Mouse (Mus musculus) forebrain, postnatal 0 days (tissue): ENCODE measurements at regions not wholly inside any gene's neighbourhood (a gene's known extent, or its start where the extent isn't known, plus 50 kb on each side); places are given as distances from the start of the nearest gene placed in this dataset.
"Not testable (repeated sequence)": the region's sequence is repeated elsewhere in the genome, so short reads cannot be mapped to it uniquely, and the experiment has no call there.

Source experiments
- ATAC-seq: fragments of 200-750 bp; cut with Nextera tagmentation; 2 replicates; pipeline ENCODE4 v1.8.0; 2017; ENCODE audit warnings: mild to moderate bottlenecking, moderate library complexity
- DNase-seq: peaks from one replicate; pipeline ENCODE4 v3.0.0-alpha.2; 2015
- H3K27ac ChIP-seq: fragments of 300-500 bp; sonication (generic); 2 replicates; pipeline ENCODE4 v1.5.1; 2014; ENCODE audit warnings: low read depth, mild to moderate bottlenecking, antibody characterized with exemption, low read length, moderate library complexity, mixed read lengths
- H3K27me3 ChIP-seq: fragments of 300-500 bp; sonication (generic); 2 replicates; pipeline ENCODE4 v1.6.1; 2014; ENCODE audit warnings: mild to moderate bottlenecking, low read length, mixed read lengths; ENCODE audit not compliant: insufficient read depth
- H3K36me3 ChIP-seq: fragments of 300-500 bp; sonication (generic); 2 replicates; pipeline ENCODE4 v1.6.1; 2014; ENCODE audit warnings: mild to moderate bottlenecking, moderate library complexity; ENCODE audit not compliant: insufficient read depth
- H3K4me1 ChIP-seq: fragments of 300-500 bp; sonication (generic); 2 replicates; pipeline ENCODE4 v1.6.1; 2014; ENCODE audit warnings: antibody characterized with exemption; ENCODE audit not compliant: insufficient read depth
- H3K4me2 ChIP-seq: fragments of 300-500 bp; sonication (generic); 2 replicates; pipeline ENCODE4 v1.6.1; 2014; ENCODE audit warnings: low read depth, mild to moderate bottlenecking, moderate library complexity
- H3K4me3 ChIP-seq: fragments of 300-500 bp; sonication (generic); 2 replicates; pipeline ENCODE4 v1.5.1; 2014; ENCODE audit warnings: low read depth, low read length, mixed read lengths
- H3K9ac ChIP-seq: fragments of 300-500 bp; sonication (generic); 2 replicates; pipeline ENCODE4 v1.6.1; 2014; ENCODE audit warnings: mild to moderate bottlenecking
- H3K9me3 ChIP-seq: fragments of 300-500 bp; sonication (generic); 2 replicates; pipeline ENCODE4 v1.6.1; 2016; ENCODE audit warnings: low read length
- CTCF ChIP-seq: sonication (generic); IDR thresholded peaks from 2 replicates; pipeline ENCODE4 v1.5.1; 2016; ENCODE audit warnings: antibody characterized with exemption, control low read depth, low read depth
- WGBS: fragments of 180-500 bp; shearing (Covaris S2); extraction: QIAGEN DNeasy Blood & Tissue Kit; methylation state at CpG from one replicate; pipeline ENCODE4 v1.1.7; 2014; 5-methylcytosine and 5-hydroxymethylcytosine counted together

DNA sequence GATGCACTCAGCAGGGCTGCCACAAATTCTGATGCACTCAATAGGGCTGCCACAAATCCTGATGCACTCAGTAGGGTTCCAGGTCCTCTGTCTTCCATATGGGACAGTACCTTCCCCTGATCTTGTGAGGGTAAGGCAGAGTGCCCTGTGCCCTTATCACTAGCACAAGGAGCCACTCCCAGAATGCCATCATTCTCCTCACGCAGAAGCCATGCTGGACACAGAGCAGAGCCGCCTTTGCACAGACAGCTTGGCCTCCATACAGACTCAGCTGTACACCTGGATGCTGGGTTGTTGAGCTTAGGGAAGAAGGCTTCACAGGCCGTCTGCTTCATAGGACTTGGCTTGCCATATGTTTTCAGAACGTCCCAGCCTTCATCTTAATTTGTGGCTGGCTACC lies 151.3 kb upstream of the A430005L14Rik start:
- DNase-seq (no peak), ATAC-seq (no peak)
- Histone ChIP-seq H3K36me3 (no peaks in the 10 kb centered on the region), H3K4me1 (peaks cover 14% of the 10 kb centered on the region), H3K9ac (no peak overlapping the region), H3K27me3 (no peaks in the 10 kb centered on the region), H3K4me2 (peak overlapping the region; percentile 23; the same call in 1 of the 2 replicates), H3K9me3 (no peaks in the 10 kb centered on the region), H3K27ac (peak overlapping the region; percentile 60), H3K4me3 (no peak overlapping the region)
- TF ChIP-seq CTCF, result no peak
- 32% methylated on average over 4 of the region's 4 CpGs for WGBS

DNA sequence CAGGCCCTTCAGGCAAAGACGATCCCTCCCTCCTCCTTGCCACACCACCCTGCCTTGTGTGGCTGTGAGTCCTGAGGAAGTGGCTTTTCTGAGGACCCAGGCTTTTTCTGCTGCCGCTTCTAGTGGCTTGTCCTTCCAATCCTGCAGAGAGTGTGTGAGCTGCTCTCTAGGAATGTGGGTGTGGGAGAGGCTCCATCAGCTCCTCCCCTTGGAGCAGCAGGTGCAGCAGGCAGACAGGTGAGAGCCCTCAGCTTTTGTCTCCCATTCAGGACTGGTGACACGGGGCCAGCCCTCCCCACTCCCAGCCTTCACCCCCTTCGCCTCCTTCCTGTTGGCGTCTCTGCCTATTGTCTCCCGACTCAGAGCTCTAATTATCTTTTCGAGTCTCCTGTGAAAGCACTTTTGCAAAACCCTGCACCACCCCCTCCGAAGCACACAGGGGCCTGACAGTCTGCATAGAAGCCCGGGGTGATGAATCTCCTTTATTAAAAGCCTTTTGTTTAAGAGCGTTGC lies 150.8 kb upstream of the A430005L14Rik start:
- Histone ChIP-seq H3K27me3 (no peaks in the 10 kb centered on the region), H3K9ac (peak overlapping the region; percentile 32; the same call in 1 of the 2 replicates), H3K36me3 (no peaks in the 10 kb centered on the region), H3K9me3 (no peaks in the 10 kb centered on the region), H3K4me3 (no peak overlapping the region; the same call in 1 of the 2 replicates), H3K27ac (peak overlapping the region; percentile 60), H3K4me1 (peaks cover 14% of the 10 kb centered on the region), H3K4me2 (peak overlapping the region; percentile 23; the same call in 1 of the 2 replicates)
- DNase-seq (peak; percentile 61), ATAC-seq (peak; percentile 89)
- 5% methylated on average over 10 of the region's 10 CpGs for WGBS
- no peak for TF ChIP-seq CTCF

DNA sequence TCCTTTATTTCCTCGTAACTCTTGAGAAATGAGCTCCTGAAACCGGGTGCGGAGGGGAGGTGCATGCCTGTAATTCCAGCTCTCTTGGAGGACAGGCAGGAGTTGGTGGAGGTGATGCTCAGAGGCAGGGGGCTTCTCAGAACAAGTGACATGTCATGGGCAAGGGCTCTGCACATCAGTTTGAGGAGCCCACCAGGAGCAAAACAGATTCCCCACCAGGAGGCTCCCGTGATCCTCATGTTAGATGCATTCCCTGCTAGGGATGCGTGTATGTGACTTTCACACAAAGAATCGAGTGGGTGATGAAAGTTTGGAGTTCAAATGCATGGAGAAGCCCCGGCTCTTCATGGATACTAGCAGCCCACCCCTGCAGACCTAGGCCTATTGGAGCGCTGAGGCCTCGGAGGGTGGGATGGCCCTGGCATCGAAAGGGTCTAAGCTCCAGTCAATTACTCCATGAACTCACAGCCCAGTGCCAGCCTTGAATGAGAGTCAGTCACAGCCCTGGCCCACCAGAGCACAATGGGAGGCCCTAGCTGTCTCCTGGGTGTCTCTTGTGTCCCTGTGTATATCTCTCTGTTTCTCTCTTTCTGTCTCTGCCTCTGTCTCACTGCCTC lies 150.1 kb upstream of the A430005L14Rik start:
- H3K4me2 ChIP-seq, result peak overlapping the region; percentile 23; the same call in 1 of the 2 replicates
- H3K4me1 ChIP-seq, result peaks cover 14% of the 10 kb centered on the region
- no peaks in the 10 kb centered on the region for H3K27me3 ChIP-seq
- TF ChIP-seq CTCF, result peak; percentile 66
- 11% methylated on average over 10 of the region's 10 CpGs for WGBS
- no peak overlapping the region for H3K4me3 ChIP-seq
- H3K36me3 ChIP-seq, result no peaks in the 10 kb centered on the region
- H3K9me3 ChIP-seq, result no peaks in the 10 kb centered on the region
- peak overlapping the region; percentile 32; the same call in 1 of the 2 replicates for H3K9ac ChIP-seq
- peak; percentile 75 for ATAC-seq
- H3K27ac ChIP-seq, result peak overlapping the region; percentile 62
- peak; percentile 71 for DNase-seq

DNA sequence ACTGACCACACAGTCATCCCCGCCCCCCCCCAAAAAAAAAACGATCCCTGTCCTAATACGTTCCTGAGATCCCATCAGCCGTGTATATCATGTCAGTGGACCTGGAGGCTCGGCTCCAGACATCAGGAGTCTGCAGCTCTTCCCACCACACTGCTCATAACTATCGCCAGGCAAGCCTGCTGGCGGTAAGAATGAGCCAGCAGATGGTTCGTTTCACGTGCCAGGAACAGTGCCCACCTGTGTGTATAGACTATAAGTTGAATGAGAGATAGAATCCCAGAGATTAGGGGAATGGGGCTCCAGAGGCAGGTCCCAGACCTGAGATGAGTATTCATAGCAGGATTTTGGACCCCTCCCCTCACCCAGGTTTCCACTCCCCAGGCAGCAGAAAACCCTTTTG lies 144.2 kb upstream of the A430005L14Rik start:
- no peaks in the 10 kb centered on the region for H3K36me3 ChIP-seq
- no peak overlapping the region for H3K27ac ChIP-seq
- no peaks in the 10 kb centered on the region for H3K27me3 ChIP-seq
- H3K4me1 ChIP-seq, result no peaks in the 10 kb centered on the region
- no peaks in the 10 kb centered on the region for H3K9me3 ChIP-seq
- no peak overlapping the region for H3K9ac ChIP-seq
- 74% methylated on average over 9 of the region's 9 CpGs for WGBS
- DNase-seq (peak; percentile 25), ATAC-seq (no peak)
- no peak overlapping the region for H3K4me3 ChIP-seq
- TF ChIP-seq CTCF, result no peak
- H3K4me2 ChIP-seq, result no peak overlapping the region

DNA sequence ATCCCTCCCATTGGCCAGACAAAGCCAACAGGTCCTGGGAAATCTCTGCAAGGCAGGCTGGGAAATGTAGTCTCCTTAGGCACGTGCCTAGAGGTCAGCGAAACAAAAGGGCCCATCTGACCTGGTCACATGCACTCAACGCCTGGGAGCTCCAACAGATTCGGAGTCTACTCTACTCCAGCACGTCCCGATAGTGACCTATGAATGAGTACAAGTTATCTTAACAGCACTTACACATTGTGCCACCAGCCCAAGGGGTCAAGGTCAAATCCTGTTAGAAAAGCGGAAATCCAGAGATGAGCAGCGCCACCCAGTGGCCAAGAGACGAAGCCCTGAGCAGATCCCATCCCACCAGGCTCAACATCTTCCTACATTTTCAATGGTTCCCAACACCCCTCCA lies 129.1 kb upstream of the A430005L14Rik start:
- Histone ChIP-seq H3K27me3 (no peaks in the 10 kb centered on the region), H3K36me3 (no peaks in the 10 kb centered on the region), H3K4me2 (no peak overlapping the region), H3K4me3 (no peak overlapping the region), H3K9ac (no peak overlapping the region), H3K9me3 (no peaks in the 10 kb centered on the region), H3K27ac (no peak overlapping the region), H3K4me1 (no peaks in the 10 kb centered on the region)
- TF ChIP-seq CTCF, result peak; percentile 58
- DNase-seq (peak; percentile 9), ATAC-seq (no peak)
- WGBS, result 51% methylated on average over 9 of the region's 9 CpGs

DNA sequence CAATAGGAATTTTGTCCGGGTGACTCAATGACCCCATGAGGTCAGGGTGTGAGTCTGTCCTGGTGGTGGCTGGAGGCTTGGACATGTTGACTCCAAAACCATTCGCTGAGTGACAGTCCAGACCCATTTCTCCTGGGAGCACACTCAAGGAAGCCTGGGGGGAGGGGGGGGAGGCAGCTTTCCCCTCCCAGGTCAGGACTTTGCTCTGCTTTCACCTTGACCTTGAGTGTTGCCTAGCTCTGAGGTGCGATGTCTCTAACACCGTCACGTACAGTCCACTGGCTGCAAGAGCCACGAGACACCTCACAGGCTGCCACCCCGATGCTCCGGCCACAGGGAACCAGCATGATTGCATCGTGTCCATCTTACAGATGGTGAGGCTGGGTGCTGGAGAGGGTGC lies 127.3 kb upstream of the A430005L14Rik start:
- no peaks in the 10 kb centered on the region for H3K36me3 ChIP-seq
- DNase-seq (no peak), ATAC-seq (no peak)
- 95% methylated on average over 9 of the region's 9 CpGs for WGBS
- no peaks in the 10 kb centered on the region for H3K4me1 ChIP-seq
- no peak overlapping the region for H3K27ac ChIP-seq
- no peak overlapping the region for H3K4me2 ChIP-seq
- H3K27me3 ChIP-seq, result no peaks in the 10 kb centered on the region
- H3K9ac ChIP-seq, result no peak overlapping the region
- H3K9me3 ChIP-seq, result no peaks in the 10 kb centered on the region
- no peak overlapping the region for H3K4me3 ChIP-seq
- TF ChIP-seq CTCF, result no peak

DNA sequence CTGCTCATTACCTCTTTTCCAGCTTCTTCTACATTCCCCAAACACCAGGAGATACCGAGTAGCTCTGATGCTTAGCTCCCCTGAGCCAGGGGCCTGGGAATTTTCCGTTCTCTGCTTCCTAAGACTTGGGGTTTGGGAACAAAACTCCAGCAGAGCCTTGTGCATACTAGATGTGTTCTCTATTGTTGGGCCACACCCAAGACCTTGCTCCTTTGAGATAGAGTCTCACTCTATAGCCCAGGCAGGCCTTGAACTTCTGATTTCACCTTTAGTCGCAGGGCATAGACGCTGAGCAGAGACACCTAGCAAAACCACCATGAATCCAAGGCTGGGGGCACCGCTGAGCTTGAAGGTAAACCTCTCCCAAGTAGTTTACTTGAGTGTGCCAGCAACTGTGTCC lies 126.5 kb upstream of the A430005L14Rik start:
- no peak for ATAC-seq
- Histone ChIP-seq H3K27me3 (no peaks in the 10 kb centered on the region), H3K4me3 (no peak overlapping the region), H3K9ac (no peak overlapping the region), H3K36me3 (no peaks in the 10 kb centered on the region), H3K4me2 (no peak overlapping the region), H3K27ac (no peak overlapping the region), H3K9me3 (no peaks in the 10 kb centered on the region), H3K4me1 (no peaks in the 10 kb centered on the region)
- no peak for TF ChIP-seq CTCF
- 96% methylated on average over 5 of the region's 5 CpGs for WGBS
- DNase-seq, result no peak

DNA sequence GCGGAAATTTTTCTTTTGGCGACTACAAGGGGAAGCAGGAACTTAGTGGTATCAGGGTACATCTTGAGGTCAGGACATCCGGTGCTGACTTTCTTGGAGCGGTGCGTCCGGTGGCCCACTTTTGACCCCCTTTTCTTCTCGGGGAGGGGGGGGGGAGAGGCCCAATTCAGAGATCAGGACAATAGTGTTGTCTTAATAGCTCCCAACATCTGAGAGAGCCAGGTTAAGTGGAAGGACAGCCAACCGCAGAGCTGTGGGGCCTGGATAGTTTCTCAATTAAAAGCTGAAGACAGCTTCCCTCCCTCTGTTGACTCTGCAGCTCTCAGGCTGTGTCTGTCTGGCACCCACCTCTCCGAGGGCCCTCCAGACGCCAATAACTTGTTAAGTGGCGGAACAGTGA lies 125.8 kb upstream of the A430005L14Rik start:
- not testable (repeated sequence) for H3K27me3 ChIP-seq, DNase-seq, H3K36me3 ChIP-seq, ATAC-seq, H3K9ac ChIP-seq, H3K4me2 ChIP-seq, H3K27ac ChIP-seq, H3K4me1 ChIP-seq, H3K9me3 ChIP-seq, H3K4me3 ChIP-seq
- WGBS, result 82% methylated on average over 9 of the region's 11 CpGs
